Mouse (Mus musculus): ENCODE measurements around the gene Gm20388. TPM values are rescaled to one million over a fixed set of nuclear protein-coding genes. Genes with fewer than 3 reads are reported as not detected.
A peak's percentile ranks its signal among the peaks of the same experiment; 100 is the strongest.

The Gm20388 gene
- polyA plus RNA-seq, 1 experiment from 2014 or later = 5.5 TPM

DNA sequence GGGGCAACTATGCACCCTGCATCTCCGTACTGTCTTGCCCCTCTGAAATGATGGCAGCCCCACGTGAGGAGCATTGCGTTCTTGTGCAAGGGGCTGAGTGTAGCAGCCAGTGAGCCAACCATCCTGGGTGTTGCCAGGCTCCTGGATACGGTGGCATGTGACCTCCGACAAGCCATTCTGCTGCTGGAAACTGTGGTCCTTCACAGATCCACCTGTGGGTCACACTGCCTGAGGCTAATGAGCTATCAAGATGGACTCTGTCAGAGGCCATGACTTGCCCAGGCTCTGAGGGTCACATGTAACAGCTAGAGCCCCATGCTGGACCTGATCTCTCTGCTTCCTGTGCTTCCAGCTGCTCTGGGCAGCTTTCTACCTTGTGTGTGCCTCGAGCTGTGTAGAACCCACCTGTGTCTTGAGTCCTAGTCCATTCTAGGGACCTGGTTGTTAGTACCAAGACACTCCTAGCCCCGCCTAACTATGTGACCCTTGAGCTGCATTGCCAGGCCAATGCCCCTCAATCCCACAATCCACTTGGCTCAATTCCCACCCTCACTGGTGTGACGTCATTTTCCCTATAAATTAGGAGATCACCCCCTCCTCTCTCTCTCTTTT, 3506.4 kb downstream of the Gm20388 start:
- H3K27ac ChIP-seq = no peak overlapping the region
- peaks cover 26% of the 10 kb centered on the region for H3K27me3 ChIP-seq (ENCODE audit: poor library complexity, severe bottlenecking)
- 87% methylated on average over 8 of the region's 8 CpGs for WGBS
- no peak overlapping the region for H3K4me3 ChIP-seq
- H3K4me1 ChIP-seq = peaks cover 33% of the 10 kb centered on the region
- peaks cover 52% of the 10 kb centered on the region for H3K36me3 ChIP-seq (replicated peaks)
- no peaks in the 10 kb centered on the region for H3K9me3 ChIP-seq
- DNase-seq (ENCODE audit: extremely low spot score, low spot score) = no peak

- WGBS = 91% methylated on average over 4 of the region's 4 CpGs
Measured at GRCm38 (mm10) chr8:123419711-123420110, 3509.1 kb downstream of the Gm20388 start.

DNA sequence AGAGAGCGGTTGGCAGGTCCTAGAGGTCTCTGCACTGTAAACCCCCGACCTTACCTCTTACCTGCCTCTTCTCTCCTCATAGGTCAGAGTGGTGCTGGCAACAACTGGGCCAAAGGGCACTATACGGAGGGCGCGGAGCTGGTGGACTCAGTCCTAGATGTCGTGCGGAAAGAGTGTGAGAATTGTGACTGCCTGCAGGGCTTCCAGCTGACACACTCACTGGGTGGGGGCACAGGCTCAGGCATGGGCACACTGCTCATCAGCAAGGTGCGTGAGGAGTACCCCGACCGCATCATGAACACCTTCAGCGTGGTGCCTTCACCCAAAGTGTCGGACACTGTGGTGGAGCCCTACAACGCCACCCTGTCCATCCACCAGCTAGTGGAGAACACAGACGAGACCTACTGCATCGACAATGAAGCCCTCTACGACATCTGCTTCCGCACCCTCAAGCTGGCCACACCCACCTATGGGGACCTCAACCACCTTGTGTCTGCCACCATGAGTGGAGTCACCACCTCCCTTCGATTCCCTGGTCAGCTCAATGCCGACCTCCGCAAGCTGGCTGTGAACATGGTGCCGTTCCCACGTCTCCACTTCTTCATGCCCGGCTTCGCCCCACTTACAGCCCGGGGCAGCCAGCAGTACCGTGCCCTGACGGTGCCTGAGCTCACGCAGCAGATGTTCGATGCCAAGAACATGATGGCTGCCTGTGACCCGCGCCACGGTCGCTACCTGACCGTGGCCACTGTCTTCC, 3510.1 kb downstream of the Gm20388 start:
- DNase-seq (ENCODE audit: extremely low spot score, low spot score) = no peak
- Histone ChIP-seq H3K4me1 (peaks cover 15% of the 10 kb centered on the region), H3K27me3 (ENCODE audit: poor library complexity, severe bottlenecking) (0 out of 2 replicates have a peak, but pooled peaks cover 3% of the 10 kb centered on the region), H3K36me3 (replicated peaks) (peaks cover 52% of the 10 kb centered on the region), H3K27ac (no peak overlapping the region), H3K9me3 (no peaks in the 10 kb centered on the region), H3K4me3 (no peak overlapping the region)
- 95% methylated on average over 34 of the region's 34 CpGs for WGBS

More at GRCm38 (mm10) chr8:123419711-123420110, 3509.1 kb downstream of the Gm20388 start:
- no peak overlapping the region for H3K4me3 ChIP-seq
- H3K9me3 ChIP-seq = no peaks in the 10 kb centered on the region
- H3K27ac ChIP-seq = no peak overlapping the region
- peaks cover 15% of the 10 kb centered on the region for H3K4me1 ChIP-seq
- H3K36me3 ChIP-seq (replicated peaks) = peaks cover 52% of the 10 kb centered on the region
- DNase-seq (ENCODE audit: extremely low spot score, low spot score) = no peak
- 0 out of 2 replicates have a peak, but pooled peaks cover 3% of the 10 kb centered on the region for H3K27me3 ChIP-seq (ENCODE audit: poor library complexity, severe bottlenecking)

DNA sequence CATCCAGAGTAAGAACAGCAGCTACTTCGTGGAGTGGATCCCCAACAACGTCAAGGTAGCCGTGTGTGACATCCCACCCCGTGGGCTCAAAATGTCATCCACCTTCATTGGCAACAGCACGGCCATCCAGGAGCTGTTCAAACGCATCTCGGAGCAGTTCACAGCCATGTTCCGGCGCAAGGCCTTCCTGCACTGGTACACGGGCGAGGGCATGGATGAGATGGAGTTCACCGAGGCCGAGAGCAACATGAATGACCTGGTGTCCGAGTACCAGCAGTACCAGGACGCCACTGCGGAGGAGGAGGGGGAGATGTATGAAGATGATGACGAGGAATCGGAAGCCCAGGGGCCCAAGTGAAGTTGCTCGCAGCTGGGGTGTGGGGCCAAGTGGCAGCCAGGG, 3510.7 kb downstream of the Gm20388 start:
- Histone ChIP-seq H3K4me3 (no peak overlapping the region), H3K4me1 (peaks cover 14% of the 10 kb centered on the region), H3K27ac (no peak overlapping the region), H3K27me3 (ENCODE audit: poor library complexity, severe bottlenecking) (0 out of 2 replicates have a peak, but pooled peaks cover 3% of the 10 kb centered on the region), H3K36me3 (replicated peaks) (peaks cover 52% of the 10 kb centered on the region), H3K9me3 (peaks cover under 1% of the 10 kb centered on the region; the same call in 1 of the 2 replicates)
- DNase-seq (ENCODE audit: extremely low spot score, low spot score) = no peak
- 92% methylated on average over 19 of the region's 19 CpGs for WGBS

- Histone ChIP-seq H3K27me3 (ENCODE audit: poor library complexity, severe bottlenecking) (0 out of 2 replicates have a peak, but pooled peaks cover 3% of the 10 kb centered on the region), H3K4me3 (peak overlapping the region; percentile 29), H3K9me3 (peaks cover 10% of the 10 kb centered on the region), H3K27ac (no peak overlapping the region), H3K4me1 (peaks cover 8% of the 10 kb centered on the region), H3K36me3 (replicated peaks) (peaks cover 47% of the 10 kb centered on the region)
- DNase-seq (ENCODE audit: extremely low spot score, low spot score) = peak; percentile 73
- 21% methylated on average over 17 of the region's 17 CpGs for WGBS
Measured at GRCm38 (mm10) chr8:123422056-123422780, 3511.6 kb downstream of the Gm20388 start.

DNA sequence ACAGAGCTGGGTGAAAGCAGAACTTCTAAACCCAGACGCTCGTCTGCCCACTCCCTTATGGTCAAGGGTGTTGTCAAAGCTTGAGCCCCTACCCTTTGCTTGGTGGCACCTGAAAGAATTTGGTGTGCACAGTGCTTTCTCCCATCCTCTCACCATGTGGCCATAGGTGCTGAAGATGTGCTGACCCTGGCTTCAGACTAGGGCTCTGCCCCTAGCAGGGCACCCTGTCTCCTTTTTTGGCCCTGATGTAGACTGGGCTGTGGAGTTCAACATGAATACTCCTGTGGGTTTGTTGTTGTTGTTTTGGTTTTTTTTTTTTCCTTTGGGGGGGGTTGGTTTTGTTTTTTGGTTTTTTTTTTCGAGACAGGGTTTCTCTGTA, 3512.1 kb downstream of the Gm20388 start:
- peaks cover 8% of the 10 kb centered on the region for H3K4me1 ChIP-seq
- H3K36me3 ChIP-seq (replicated peaks) = peaks cover 43% of the 10 kb centered on the region
- H3K4me3 ChIP-seq = peak overlapping the region; percentile 29; the same call in 1 of the 2 replicates
- 23% methylated on average over 3 of the region's 3 CpGs for WGBS
- H3K27me3 ChIP-seq (ENCODE audit: poor library complexity, severe bottlenecking) = 0 out of 2 replicates have a peak, but pooled peaks cover 3% of the 10 kb centered on the region
- DNase-seq (ENCODE audit: extremely low spot score, low spot score) = no peak
- H3K9me3 ChIP-seq = peaks cover 15% of the 10 kb centered on the region
- no peak overlapping the region for H3K27ac ChIP-seq

DNA sequence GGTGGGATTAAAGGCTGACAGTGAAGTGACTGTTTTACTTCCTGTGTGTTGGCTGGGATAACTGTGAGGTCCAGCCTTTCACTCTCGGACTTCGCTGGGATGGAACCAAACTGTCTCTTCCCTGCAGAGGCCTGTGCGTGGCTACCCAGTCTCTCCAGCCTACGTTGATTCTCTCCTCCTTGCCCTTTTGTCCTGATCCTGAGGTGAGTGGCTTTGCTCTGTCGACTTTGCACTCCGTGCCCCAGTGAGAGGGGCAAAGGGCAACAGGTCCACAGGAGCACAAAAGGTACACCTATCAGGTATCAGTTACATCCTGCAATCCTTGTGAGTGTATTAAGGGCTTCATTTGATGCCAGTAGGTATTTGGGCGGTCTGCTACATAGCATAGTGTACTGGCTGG, 3512.8 kb downstream of the Gm20388 start, which contains the start of gene Def8:
Def8 (plus strand) TSS at position 87 of the 400 bp plus-strand sequence.
- 79% methylated on average over 7 of the region's 7 CpGs for WGBS
- Histone ChIP-seq H3K4me3 (peak within 1 kb of the TSS; percentile 29), H3K27ac (no peak within 1 kb of the TSS), H3K4me1 (peaks cover 8% of the 10 kb centered on the region), H3K27me3 (ENCODE audit: poor library complexity, severe bottlenecking) (0 out of 2 replicates have a peak, but pooled peaks cover 3% of the 10 kb centered on the region), H3K9me3 (peaks cover 22% of the 10 kb centered on the region), H3K36me3 (replicated peaks) (peaks cover 37% of the 10 kb centered on the region)
- no peak for DNase-seq (ENCODE audit: extremely low spot score, low spot score)

- Histone ChIP-seq H3K27ac (no peak overlapping the region), H3K27me3 (ENCODE audit: poor library complexity, severe bottlenecking) (no peaks in the 10 kb centered on the region), H3K36me3 (replicated peaks) (0 out of 2 replicates have a peak, but pooled peaks cover 3% of the 10 kb centered on the region), H3K9me3 (peaks cover 53% of the 10 kb centered on the region), H3K4me3 (no peak overlapping the region), H3K4me1 (peaks cover 8% of the 10 kb centered on the region)
- 96% methylated on average over 27 of the region's 27 CpGs for WGBS
- DNase-seq (ENCODE audit: extremely low spot score, low spot score) = no peak
Measured at GRCm38 (mm10) chr8:123426511-123427509, 3516.2 kb downstream of the Gm20388 start.

DNA sequence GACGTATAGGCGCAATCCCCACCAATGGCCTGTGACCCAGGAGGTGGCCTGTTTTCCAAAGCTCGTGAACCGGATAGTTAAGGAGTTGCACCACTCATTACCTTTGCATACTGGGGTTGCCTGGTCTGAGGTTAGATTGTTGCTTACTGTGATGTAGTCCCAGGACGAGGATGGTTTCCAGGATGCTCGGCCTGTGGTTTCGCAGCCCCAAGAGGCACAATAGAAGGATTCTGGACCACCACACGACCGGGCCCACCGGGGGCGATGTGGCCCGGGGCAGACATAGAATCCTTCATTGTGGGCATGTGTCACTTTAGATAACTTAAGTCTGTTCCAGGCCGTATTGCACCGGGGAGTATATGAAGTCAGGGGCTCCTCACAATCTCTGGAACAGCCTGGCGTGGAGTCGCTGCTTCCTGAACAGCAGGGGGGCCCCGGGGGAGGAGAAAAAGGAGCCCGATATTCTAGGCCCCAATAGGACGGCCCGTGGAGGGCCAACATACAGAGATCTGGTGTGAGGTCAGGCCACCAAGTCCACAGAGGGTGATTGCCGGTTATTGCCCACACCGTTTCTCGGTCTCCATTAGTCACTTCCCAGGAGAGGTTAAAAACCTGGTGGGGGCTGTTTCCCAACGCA, 3517.1 kb downstream of the Gm20388 start:
- 95% methylated on average over 24 of the region's 24 CpGs for WGBS
- H3K27ac ChIP-seq = no peak overlapping the region
- H3K27me3 ChIP-seq (ENCODE audit: poor library complexity, severe bottlenecking) = no peaks in the 10 kb centered on the region
- H3K4me3 ChIP-seq = no peak overlapping the region
- DNase-seq (ENCODE audit: extremely low spot score, low spot score) = no peak
- peaks cover 62% of the 10 kb centered on the region for H3K9me3 ChIP-seq
- peaks cover under 1% of the 10 kb centered on the region; the same call in 1 of the 2 replicates for H3K4me1 ChIP-seq
- no peaks in the 10 kb centered on the region for H3K36me3 ChIP-seq (replicated peaks)

DNA sequence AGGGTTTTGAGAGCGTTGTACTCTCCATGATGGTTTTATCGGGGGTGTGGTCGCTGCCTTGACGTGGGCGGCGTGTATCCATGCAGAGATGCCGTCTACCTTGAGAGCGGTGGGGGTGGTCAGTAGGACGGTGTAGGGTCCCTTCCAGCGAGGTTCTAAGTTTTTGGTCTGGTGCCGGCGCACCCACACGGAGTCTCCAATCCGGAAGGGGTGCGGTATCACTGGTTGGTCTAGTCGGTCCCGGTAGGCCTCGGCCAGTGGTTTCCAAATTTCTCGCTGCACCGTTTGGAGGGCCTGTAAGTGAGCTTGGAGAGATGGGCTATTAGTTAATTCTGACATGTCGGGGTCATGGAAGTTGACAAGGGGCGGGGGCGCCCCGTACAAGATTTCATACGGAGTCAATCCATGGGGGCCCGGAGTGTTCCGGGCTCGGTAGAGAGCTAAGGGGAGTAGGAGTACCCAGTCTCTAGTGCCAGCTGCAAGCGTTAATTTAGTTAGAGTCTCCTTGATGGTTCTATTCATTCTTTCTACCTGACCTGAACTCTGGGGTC, 3517.8 kb downstream of the Gm20388 start:
- WGBS = 98% methylated on average over 29 of the region's 29 CpGs
- DNase-seq (ENCODE audit: extremely low spot score, low spot score) = no peak
- Histone ChIP-seq H3K9me3 (peaks cover 69% of the 10 kb centered on the region), H3K27me3 (ENCODE audit: poor library complexity, severe bottlenecking) (no peaks in the 10 kb centered on the region), H3K36me3 (replicated peaks) (no peaks in the 10 kb centered on the region), H3K4me3 (no peak overlapping the region), H3K4me1 (no peaks in the 10 kb centered on the region), H3K27ac (no peak overlapping the region)
